Mouse (Mus musculus): Measurements from ENCODE around the gene Mast1. TPM values are rescaled to one million over a fixed set of nuclear protein-coding genes. Genes with fewer than 3 reads are reported as not detected.

The Mast1 gene
- polyA plus RNA-seq, 1 experiment from 2014 or later = 0.15 TPM

GRCm38 (mm10) chr8:84974543-84975142 is 37.5 kb upstream of the Mast1 start:
- H3K36me3 ChIP-seq (ENCODE audit: control insufficient read depth, insufficient read depth) = peaks cover 44% of the 10 kb centered on the region
- peak overlapping the region; percentile 75 for H3K4me3 ChIP-seq (ENCODE audit: low read depth, low read length)
- peak overlapping the region; percentile 98 for H3K4me2 ChIP-seq (ENCODE audit: low read depth, low read length)
- peaks cover 9% of the 10 kb centered on the region for H3K27me3 ChIP-seq (ENCODE audit: control insufficient read depth, insufficient read depth, low read depth, low read length)
- no peak for ATAC-seq (ENCODE audit: low read depth)
- H3K4me1 ChIP-seq (ENCODE audit: control insufficient read depth, low read depth, low read length) = peaks cover 82% of the 10 kb centered on the region
- WGBS (ENCODE audit: insufficient replicate concordance) = 67% methylated on average over 8 of the region's 8 CpGs
- peak overlapping the region; percentile 11; the same call in 1 of the 2 replicates for H3K9ac ChIP-seq (ENCODE audit: low read depth, low read length)
- H3K9me3 ChIP-seq (replicated peaks; ENCODE audit: control insufficient read depth, low read length) = no peaks in the 10 kb centered on the region
- H3K27ac ChIP-seq (ENCODE audit: low read length) = peak overlapping the region; percentile 97

- Histone ChIP-seq H3K36me3 (ENCODE audit: control insufficient read depth, insufficient read depth) (peaks cover 44% of the 10 kb centered on the region), H3K9ac (ENCODE audit: low read depth, low read length) (peak overlapping the region; percentile 37), H3K9me3 (replicated peaks; ENCODE audit: control insufficient read depth, low read length) (no peaks in the 10 kb centered on the region), H3K4me3 (ENCODE audit: low read depth, low read length) (peak overlapping the region; percentile 75), H3K4me1 (ENCODE audit: control insufficient read depth, low read depth, low read length) (peaks cover 75% of the 10 kb centered on the region), H3K27me3 (ENCODE audit: control insufficient read depth, insufficient read depth, low read depth, low read length) (peaks cover 7% of the 10 kb centered on the region), H3K27ac (ENCODE audit: low read length) (peak overlapping the region; percentile 97), H3K4me2 (ENCODE audit: low read depth, low read length) (peak overlapping the region; percentile 98)
- no peak for ATAC-seq (ENCODE audit: low read depth)
- 65% methylated on average over 4 of the region's 4 CpGs for WGBS (ENCODE audit: insufficient replicate concordance)
Observed at GRCm38 (mm10) chr8:84973803-84974542, 36.8 kb upstream of the Mast1 start.

- 87% methylated on average over 1 of the region's 1 CpGs for WGBS (ENCODE audit: insufficient replicate concordance)
- Histone ChIP-seq H3K27me3 (ENCODE audit: control insufficient read depth, insufficient read depth, low read depth, low read length) (no peaks in the 10 kb centered on the region; the same call in 1 of the 2 replicates), H3K36me3 (ENCODE audit: control insufficient read depth, insufficient read depth) (peaks cover 44% of the 10 kb centered on the region), H3K4me3 (ENCODE audit: low read depth, low read length) (peak overlapping the region; percentile 75), H3K9ac (ENCODE audit: low read depth, low read length) (peak overlapping the region; percentile 80), H3K4me1 (ENCODE audit: control insufficient read depth, low read depth, low read length) (peaks cover 72% of the 10 kb centered on the region), H3K27ac (ENCODE audit: low read length) (peak overlapping the region; percentile 97), H3K4me2 (ENCODE audit: low read depth, low read length) (peak overlapping the region; percentile 98), H3K9me3 (replicated peaks; ENCODE audit: control insufficient read depth, low read length) (no peaks in the 10 kb centered on the region)
- ATAC-seq (ENCODE audit: low read depth) = no peak
Observed at GRCm38 (mm10) chr8:84973079-84973478, 35.9 kb upstream of the Mast1 start.

- Histone ChIP-seq H3K36me3 (ENCODE audit: control insufficient read depth, insufficient read depth) (peaks cover 44% of the 10 kb centered on the region), H3K4me3 (ENCODE audit: low read depth, low read length) (peak overlapping the region; percentile 75), H3K27me3 (ENCODE audit: control insufficient read depth, insufficient read depth, low read depth, low read length) (no peaks in the 10 kb centered on the region), H3K4me1 (ENCODE audit: control insufficient read depth, low read depth, low read length) (peaks cover 73% of the 10 kb centered on the region), H3K4me2 (ENCODE audit: low read depth, low read length) (peak overlapping the region; percentile 98), H3K9me3 (replicated peaks; ENCODE audit: control insufficient read depth, low read length) (no peaks in the 10 kb centered on the region), H3K27ac (ENCODE audit: low read length) (peak overlapping the region; percentile 97), H3K9ac (ENCODE audit: low read depth, low read length) (peak overlapping the region; percentile 84)
- 19% methylated on average over 5 of the region's 5 CpGs for WGBS (ENCODE audit: insufficient replicate concordance)
- peak; percentile 84 for ATAC-seq (ENCODE audit: low read depth)
Observed at GRCm38 (mm10) chr8:84970913-84971312, 33.8 kb upstream of the Mast1 start.

- H3K9ac ChIP-seq (ENCODE audit: low read depth, low read length) = peak overlapping the region; percentile 84
- no peaks in the 10 kb centered on the region for H3K9me3 ChIP-seq (replicated peaks; ENCODE audit: control insufficient read depth, low read length)
- H3K27me3 ChIP-seq (ENCODE audit: control insufficient read depth, insufficient read depth, low read depth, low read length) = no peaks in the 10 kb centered on the region
- peak overlapping the region; percentile 97 for H3K27ac ChIP-seq (ENCODE audit: low read length)
- no peak for ATAC-seq (ENCODE audit: low read depth)
- H3K36me3 ChIP-seq (ENCODE audit: control insufficient read depth, insufficient read depth) = peaks cover 44% of the 10 kb centered on the region
- H3K4me3 ChIP-seq (ENCODE audit: low read depth, low read length) = peak overlapping the region; percentile 75
- peak overlapping the region; percentile 88 for H3K4me2 ChIP-seq (ENCODE audit: low read depth, low read length)
- 4% methylated on average over 21 of the region's 21 CpGs for WGBS (ENCODE audit: insufficient replicate concordance)
- peaks cover 66% of the 10 kb centered on the region for H3K4me1 ChIP-seq (ENCODE audit: control insufficient read depth, low read depth, low read length)
Observed at GRCm38 (mm10) chr8:84970135-84970790, 33.1 kb upstream of the Mast1 start.

GRCm38 (mm10) chr8:84969241-84970134 is 32.3 kb upstream of the Mast1 start, which contains the start of the genes Gm49661, Prdx2 and Rnaseh2a:
TSS of gene Gm49661 (minus strand) at chr8:84969433.
TSS of gene Prdx2 (plus strand) at chr8:84969587.
TSS of gene Rnaseh2a (minus strand) at chr8:84969767.
- no peaks in the 10 kb centered on the region for H3K9me3 ChIP-seq (replicated peaks; ENCODE audit: control insufficient read depth, low read length)
- peak; percentile 68 for ATAC-seq (ENCODE audit: low read depth)

GRCm38 (mm10) chr8:84968650-84969049 is 31.5 kb upstream of the Mast1 start:
- Histone ChIP-seq H3K36me3 (ENCODE audit: control insufficient read depth, insufficient read depth) (peaks cover 33% of the 10 kb centered on the region), H3K4me2 (ENCODE audit: low read depth, low read length) (peak overlapping the region; percentile 88), H3K4me3 (ENCODE audit: low read depth, low read length) (peak overlapping the region; percentile 75), H3K27ac (ENCODE audit: low read length) (peak overlapping the region; percentile 97), H3K9ac (ENCODE audit: low read depth, low read length) (peak overlapping the region; percentile 84), H3K27me3 (ENCODE audit: control insufficient read depth, insufficient read depth, low read depth, low read length) (no peaks in the 10 kb centered on the region), H3K4me1 (ENCODE audit: control insufficient read depth, low read depth, low read length) (peaks cover 56% of the 10 kb centered on the region), H3K9me3 (replicated peaks; ENCODE audit: control insufficient read depth, low read length) (no peaks in the 10 kb centered on the region)
- no peak for ATAC-seq (ENCODE audit: low read depth)
- WGBS (ENCODE audit: insufficient replicate concordance) = 6% methylated on average over 2 of the region's 2 CpGs

More at GRCm38 (mm10) chr8:84969241-84970134, 32.3 kb upstream of the Mast1 start, which contains the start of the genes Gm49661, Prdx2 and Rnaseh2a:
- Histone ChIP-seq H3K9ac (ENCODE audit: low read depth, low read length) (peak within 1 kb of the TSS; percentile 84), H3K4me1 (ENCODE audit: control insufficient read depth, low read depth, low read length) (peaks cover 64% of the 10 kb centered on the region), H3K36me3 (ENCODE audit: control insufficient read depth, insufficient read depth) (peaks cover 41% of the 10 kb centered on the region), H3K27me3 (ENCODE audit: control insufficient read depth, insufficient read depth, low read depth, low read length) (no peaks in the 10 kb centered on the region), H3K4me2 (ENCODE audit: low read depth, low read length) (peak within 1 kb of the TSS; percentile 88), H3K4me3 (ENCODE audit: low read depth, low read length) (peak within 1 kb of the TSS; percentile 75), H3K27ac (ENCODE audit: low read length) (peak within 1 kb of the TSS; percentile 97)
- WGBS (ENCODE audit: insufficient replicate concordance) = under 1% methylated on average over 56 of the region's 56 CpGs
